Mouse (Mus musculus): Measurements from ENCODE around the gene Pon2. TPM values are rescaled to one million over a fixed set of nuclear protein-coding genes. Genes with fewer than 3 reads are reported as not detected.

The Pon2 gene
- polyA plus RNA-seq, 1 experiment from 2014 or later = 130 TPM

DNA sequence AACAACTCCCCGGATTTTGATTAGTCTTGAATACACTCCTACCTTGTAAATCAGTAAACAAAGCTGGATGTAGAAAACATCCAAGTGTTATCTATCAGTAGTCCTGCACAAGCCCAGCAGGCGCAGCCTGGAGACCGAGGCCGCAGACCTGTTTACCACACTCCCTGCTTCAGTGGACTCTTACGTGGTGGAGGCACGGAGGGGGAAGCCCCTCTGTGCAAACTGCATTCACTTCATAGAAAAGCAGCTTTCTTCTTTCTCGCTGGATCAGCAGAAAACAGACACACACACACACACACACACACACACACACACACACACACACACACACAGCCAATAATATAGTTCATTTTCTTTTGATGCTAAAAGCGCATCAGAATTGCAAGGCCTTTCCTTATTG lies 33.5 kb downstream of the Pon2 start:
- WGBS = 76% methylated on average over 8 of the region's 8 CpGs
- H3K36me3 ChIP-seq (ENCODE audit: control insufficient read depth, insufficient read depth, low read length) = peaks cover 4% of the 10 kb centered on the region; the same call in 1 of the 2 replicates
- no peak overlapping the region for H3K27ac ChIP-seq (replicated peaks)
- no peaks in the 10 kb centered on the region for H3K9me3 ChIP-seq (ENCODE audit: control insufficient read depth, low read length)
- no peaks in the 10 kb centered on the region for H3K27me3 ChIP-seq (ENCODE audit: control insufficient read depth, insufficient read depth, low read length)
- no peak overlapping the region for H3K4me2 ChIP-seq (replicated peaks; ENCODE audit: low read depth)
- no peak for DNase-seq (ENCODE audit: low spot score)
- H3K4me1 ChIP-seq (replicated peaks; ENCODE audit: control insufficient read depth, insufficient read depth) = no peaks in the 10 kb centered on the region
- H3K9ac ChIP-seq (ENCODE audit: low read length) = no peak overlapping the region
- no peak for TF ChIP-seq CTCF (IDR thresholded peaks at IDR 0.05; ENCODE audit: low read depth)
- no peak for TF ChIP-seq EP300 (optimal IDR thresholded peaks at IDR 0.05)
- H3K4me3 ChIP-seq (ENCODE audit: low read depth, low read length) = no peak overlapping the region
- no peak for ATAC-seq (ENCODE audit: low FRiP score, low TSS enrichment)

DNA sequence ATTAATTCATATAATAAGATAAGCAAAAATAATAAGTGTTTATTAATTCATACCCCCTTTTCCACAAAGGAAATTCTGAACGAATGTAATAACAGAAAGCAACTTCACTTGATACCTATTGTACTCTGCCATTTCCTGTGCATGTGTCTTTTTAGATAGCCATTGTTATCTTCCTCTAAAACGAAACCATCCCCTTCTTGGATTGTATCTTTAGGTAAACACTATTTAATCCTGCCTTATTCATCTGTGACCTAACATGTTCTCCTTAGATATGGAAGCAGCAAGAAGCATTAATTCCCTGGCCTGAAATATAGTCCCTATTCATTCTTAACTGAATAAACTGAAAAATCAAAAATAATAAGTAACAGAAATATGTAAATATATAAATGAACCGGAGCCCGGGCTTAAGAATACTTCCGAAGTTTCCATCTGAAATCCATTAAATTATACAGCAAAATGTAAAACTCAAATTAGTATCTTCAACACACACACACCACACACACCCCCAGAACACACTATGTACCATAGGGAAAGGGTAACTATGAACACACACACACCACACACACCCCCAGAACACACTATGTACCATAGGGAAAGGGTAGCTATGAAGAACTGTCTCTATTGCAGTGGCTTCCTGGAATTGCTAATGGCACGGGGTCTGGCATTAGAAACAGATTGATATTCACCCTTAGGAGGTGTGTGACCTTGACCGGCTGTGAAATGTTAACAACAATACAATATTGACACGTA lies 34.8 kb downstream of the Pon2 start:
- 65% methylated on average over 8 of the region's 8 CpGs for WGBS
- Histone ChIP-seq H3K27me3 (ENCODE audit: control insufficient read depth, insufficient read depth, low read length) (no peaks in the 10 kb centered on the region), H3K27ac (replicated peaks) (no peak overlapping the region)

DNA sequence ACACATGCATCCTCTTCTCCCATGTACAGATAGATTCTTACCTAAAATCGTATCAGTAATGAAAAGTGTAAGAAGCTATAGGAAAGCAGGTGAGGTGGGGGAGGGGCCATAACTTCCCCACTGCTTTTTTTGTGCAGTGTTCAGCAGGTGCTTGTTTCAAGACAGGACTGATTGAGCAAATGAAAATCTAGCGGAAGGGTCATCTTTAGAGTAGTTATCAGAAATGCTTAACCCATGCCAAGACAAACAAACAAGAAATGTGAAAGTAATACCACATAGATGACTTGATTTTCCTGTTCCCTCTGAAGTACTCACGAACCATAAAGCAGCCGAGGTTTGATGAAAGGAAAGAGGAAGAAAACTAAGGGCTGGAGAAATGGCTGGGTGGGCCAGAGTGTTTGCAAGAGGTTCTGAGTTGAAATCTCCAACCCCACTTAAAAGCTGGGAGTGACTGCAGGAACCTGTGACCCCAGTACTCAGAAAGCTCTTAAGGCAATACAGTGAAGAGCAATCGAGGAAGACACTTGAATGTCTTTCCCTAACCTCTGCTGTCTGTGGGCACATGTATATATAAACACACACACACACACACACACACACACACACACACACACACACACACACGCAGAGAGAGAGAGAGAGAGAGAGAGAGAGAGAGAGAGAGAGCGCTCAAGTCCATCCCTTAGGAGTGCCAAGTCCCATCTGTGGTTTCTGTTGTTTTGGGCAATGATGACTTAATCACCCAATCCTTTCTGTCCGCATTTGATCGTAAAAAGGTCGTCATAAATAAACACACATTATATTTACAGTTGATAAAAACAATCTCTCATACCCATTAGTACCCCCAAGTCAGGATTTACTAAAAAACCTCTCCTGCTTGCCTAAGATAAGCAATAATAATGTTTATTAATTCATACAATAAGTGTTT lies 35.7 kb downstream of the Pon2 start:
- WGBS = 63% methylated on average over 9 of the region's 10 CpGs
- Histone ChIP-seq H3K36me3 (ENCODE audit: control insufficient read depth, insufficient read depth, low read length) (peaks cover 2% of the 10 kb centered on the region; the same call in 1 of the 2 replicates), H3K4me2 (replicated peaks; ENCODE audit: low read depth) (no peak overlapping the region), H3K9me3 (ENCODE audit: control insufficient read depth, low read length) (no peaks in the 10 kb centered on the region), H3K4me1 (replicated peaks; ENCODE audit: control insufficient read depth, insufficient read depth) (no peaks in the 10 kb centered on the region), H3K9ac (ENCODE audit: low read length) (no peak overlapping the region), H3K27ac (replicated peaks) (no peak overlapping the region), H3K27me3 (ENCODE audit: control insufficient read depth, insufficient read depth, low read length) (no peaks in the 10 kb centered on the region), H3K4me3 (ENCODE audit: low read depth, low read length) (no peak overlapping the region)
- TF ChIP-seq EP300 (optimal IDR thresholded peaks at IDR 0.05) = no peak
- no peak for TF ChIP-seq CTCF (IDR thresholded peaks at IDR 0.05; ENCODE audit: low read depth)
- ATAC-seq (ENCODE audit: low FRiP score, low TSS enrichment) (peak; percentile 63; the same call in 1 of the 2 replicates), DNase-seq (ENCODE audit: low spot score) (no peak)

More for the DNA sequence above, 34.8 kb downstream of the Pon2 start:
- no peak overlapping the region for H3K4me2 ChIP-seq (replicated peaks; ENCODE audit: low read depth)
- no peak for ATAC-seq (ENCODE audit: low FRiP score, low TSS enrichment)
- H3K4me3 ChIP-seq (ENCODE audit: low read depth, low read length) = no peak overlapping the region
- H3K9ac ChIP-seq (ENCODE audit: low read length) = no peak overlapping the region
- TF ChIP-seq CTCF (IDR thresholded peaks at IDR 0.05; ENCODE audit: low read depth) = no peak
- no peak for TF ChIP-seq EP300 (optimal IDR thresholded peaks at IDR 0.05)
- H3K9me3 ChIP-seq (ENCODE audit: control insufficient read depth, low read length) = no peaks in the 10 kb centered on the region
- DNase-seq (ENCODE audit: low spot score) = no peak
- no peaks in the 10 kb centered on the region for H3K4me1 ChIP-seq (replicated peaks; ENCODE audit: control insufficient read depth, insufficient read depth)
- H3K36me3 ChIP-seq (ENCODE audit: control insufficient read depth, insufficient read depth, low read length) = peaks cover 2% of the 10 kb centered on the region; the same call in 1 of the 2 replicates

DNA sequence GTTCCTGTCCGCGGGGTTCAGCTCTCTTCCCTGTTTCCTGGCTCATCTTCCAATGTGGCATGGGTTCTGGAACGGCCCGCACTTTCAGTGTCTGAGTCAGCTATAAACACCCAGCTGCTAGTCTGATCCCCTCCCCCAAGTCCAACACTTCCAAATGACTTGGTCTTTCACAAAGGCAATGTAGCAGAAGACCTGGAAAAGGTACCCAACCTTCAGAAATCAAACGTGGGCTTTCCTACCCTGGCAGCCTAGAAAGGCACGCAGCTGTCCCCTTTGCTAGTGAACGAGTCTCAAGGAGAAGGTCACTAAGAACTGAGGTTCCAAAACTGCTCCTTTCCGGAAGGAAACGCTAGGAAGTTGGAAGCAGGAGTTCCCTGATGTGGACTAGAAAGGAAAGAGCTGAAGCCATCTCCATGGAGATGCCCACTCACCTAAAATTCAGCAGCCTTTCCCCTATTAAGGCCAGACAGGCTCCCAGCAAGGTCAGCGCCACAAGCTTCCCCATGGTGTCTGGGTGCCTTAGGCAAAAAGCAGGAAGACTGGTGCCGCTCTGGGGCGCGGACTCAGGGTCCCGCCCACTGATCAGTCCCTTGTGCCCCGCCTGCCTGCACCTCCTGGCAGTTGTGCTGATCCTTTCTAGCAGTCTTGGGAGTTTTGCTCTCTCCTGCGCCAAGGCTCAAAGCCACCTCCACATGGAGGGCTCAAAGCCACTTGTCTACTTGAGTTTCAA lies 42.4 kb downstream of the Pon2 start, which contains the start of gene Pon3:
Gene Pon3, minus strand, starts transcription at position 565 of the 730 bp plus-strand sequence.
- peak within 1 kb of the TSS; percentile 68 for H3K4me2 ChIP-seq (replicated peaks; ENCODE audit: low read depth)
- peak within 1 kb of the TSS; percentile 51 for H3K4me3 ChIP-seq (ENCODE audit: low read depth, low read length)
- WGBS = 4% methylated on average over 16 of the region's 16 CpGs
- TF ChIP-seq EP300 (optimal IDR thresholded peaks at IDR 0.05) = no peak
- TF ChIP-seq CTCF (IDR thresholded peaks at IDR 0.05; ENCODE audit: low read depth) = 0 out of 2 replicates have a peak, but pooled peaks have one; percentile 11
- peak within 1 kb of the TSS; percentile 36; the same call in 1 of the 2 replicates for H3K27ac ChIP-seq (replicated peaks)
- ATAC-seq (ENCODE audit: low FRiP score, low TSS enrichment) (peak; percentile 94), DNase-seq (ENCODE audit: low spot score) (peak; percentile 77)
- H3K36me3 ChIP-seq (ENCODE audit: control insufficient read depth, insufficient read depth, low read length) = no peaks in the 10 kb centered on the region
- peak within 1 kb of the TSS; percentile 39 for H3K9ac ChIP-seq (ENCODE audit: low read length)
- no peaks in the 10 kb centered on the region for H3K4me1 ChIP-seq (replicated peaks; ENCODE audit: control insufficient read depth, insufficient read depth)
- no peaks in the 10 kb centered on the region for H3K27me3 ChIP-seq (ENCODE audit: control insufficient read depth, insufficient read depth, low read length)
- H3K9me3 ChIP-seq (ENCODE audit: control insufficient read depth, low read length) = no peaks in the 10 kb centered on the region

DNA sequence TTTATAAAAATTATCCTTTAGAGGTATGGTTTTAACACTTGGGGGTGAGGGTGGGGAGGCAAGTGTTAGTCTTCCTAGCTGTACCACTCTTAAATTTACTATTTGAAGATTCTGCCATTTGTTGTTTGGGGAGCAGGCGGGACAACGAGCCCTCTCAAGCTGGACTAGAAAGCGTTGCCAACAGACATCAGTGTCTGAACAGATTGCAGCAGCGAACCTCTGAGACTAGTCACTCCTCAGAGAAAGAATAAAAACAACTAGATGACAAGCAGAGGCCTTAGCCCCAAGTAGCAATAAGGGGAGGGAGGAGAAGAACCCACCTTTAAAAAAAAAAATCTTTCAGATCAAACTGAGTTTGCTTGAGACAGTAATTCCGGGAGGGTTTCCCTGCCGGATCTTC lies 43.0 kb downstream of the Pon2 start:
- Histone ChIP-seq H3K4me1 (replicated peaks; ENCODE audit: control insufficient read depth, insufficient read depth) (no peaks in the 10 kb centered on the region), H3K27ac (replicated peaks) (no peak overlapping the region), H3K4me2 (replicated peaks; ENCODE audit: low read depth) (peak overlapping the region; percentile 68), H3K9me3 (ENCODE audit: control insufficient read depth, low read length) (no peaks in the 10 kb centered on the region), H3K36me3 (ENCODE audit: control insufficient read depth, insufficient read depth, low read length) (no peaks in the 10 kb centered on the region), H3K9ac (ENCODE audit: low read length) (peak overlapping the region; percentile 39; the same call in 1 of the 2 replicates), H3K4me3 (ENCODE audit: low read depth, low read length) (peak overlapping the region; percentile 51), H3K27me3 (ENCODE audit: control insufficient read depth, insufficient read depth, low read length) (no peaks in the 10 kb centered on the region)
- TF ChIP-seq EP300 (optimal IDR thresholded peaks at IDR 0.05) (no peak), CTCF (IDR thresholded peaks at IDR 0.05; ENCODE audit: low read depth) (no peak)
- DNase-seq (ENCODE audit: low spot score) (no peak), ATAC-seq (ENCODE audit: low FRiP score, low TSS enrichment) (no peak)
- WGBS = 32% methylated on average over 6 of the region's 6 CpGs
